Mouse (Mus musculus) left cerebral cortex, postnatal 14 days (tissue): ENCODE measurements around the gene Chic2. TPM values are rescaled to one million over a fixed set of nuclear protein-coding genes. Genes with fewer than 3 reads are reported as not detected.

Experiments
- DNase-seq, 2 experiments: peaks; one replicate each; pipeline ENCODE4 v3.0.0; 2021 to 2022; ENCODE audit warnings: low spot score in 2 of 2, mixed read lengths in 1 of 2
- intact Hi-C: fragments of 180-260 bp; cut with DNase I; formaldehyde crosslinking; loops from one replicate; pipeline ENCODE4 v1.15.1; 2025
- total RNA-seq, 2 experiments: library from RNA; stranded (reverse); gene quantifications; 2 replicates each; pipeline ENCODE4 v1.2.3; 2021

Chic2 gene
- total RNA-seq, 2 experiments from 2014 or later, result 23.6 to 25.7 TPM

GRCm38 (mm10) chr5:74949298-74949697 lies 95.3 kb downstream of the Chic2 start:
- intact Hi-C loops, result loop anchor here (10.0 kb wide), 1 partner anchor 634 kb away; no protein-coding TSS in a partner anchor
- DNase-seq, result peak in 1 of 2 experiments; percentile 21

- intact Hi-C loops, result loop anchor here (10.0 kb wide), 1 partner anchor 634 kb away; no protein-coding TSS in a partner anchor
- no peak for DNase-seq
Measured at GRCm38 (mm10) chr5:74948482-74948881, 96.1 kb downstream of the Chic2 start.

Other genes starting within 250 kb of the Chic2 start
- gene Gsx2, start 30.8 kb upstream of the Chic2 start, total RNA-seq, result under 1 TPM; 0.40 to 0.51 TPM
- gene Pdgfra, start 107.5 kb upstream of the Chic2 start, total RNA-seq, result 10 to 100 TPM; 57.0 to 59.8 TPM